Mouse (Mus musculus) heart, adult 2 months (tissue): ENCODE measurements around the gene Psmb6.

ENCODE experiments used
- CTCF ChIP-seq: fragments of 200-600 bp; IDR thresholded peaks from 2 replicates; pipeline ENCODE4 v1.8.1; 2022; ENCODE audit warnings: antibody characterized with exemption, mild to moderate bottlenecking, moderate library complexity
- EP300 ChIP-seq: fragments of 200-500 bp; IDR thresholded peaks from 2 replicates; pipeline ENCODE4 v1.6.1; 2011; ENCODE audit warnings: low read depth, low read length, control low read depth; ENCODE audit not compliant: insufficient read depth

DNA sequence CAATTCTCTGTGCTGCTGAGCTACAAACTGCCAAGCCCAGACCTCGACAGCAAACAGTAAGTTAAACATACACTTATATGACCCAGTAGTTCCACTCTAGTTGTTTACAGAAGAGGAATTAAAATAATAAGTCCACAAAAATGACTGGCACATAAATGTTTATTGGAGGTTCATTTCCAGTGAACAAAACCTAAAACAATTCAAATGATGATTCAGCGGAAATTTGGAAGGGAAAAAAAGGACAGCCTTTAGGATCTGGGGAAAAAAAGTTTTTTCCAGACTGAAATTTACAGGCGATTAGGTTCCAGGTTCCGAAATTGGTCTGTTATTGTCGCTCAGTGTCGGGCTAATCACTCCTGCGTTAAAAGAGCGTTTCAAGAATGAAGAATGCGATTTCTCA, 14.3 kb downstream of the Psmb6 start:
- no peak for TF ChIP-seq EP300
- TF ChIP-seq CTCF, result no peak
